Mouse (Mus musculus) limb, embryonic 14.5 days (tissue): ENCODE results near the gene Ccdc158. TPM values are rescaled to one million over a fixed set of nuclear protein-coding genes. Genes with fewer than 3 reads are reported as not detected.
A peak's percentile ranks its signal among the peaks of the same experiment; 100 is the strongest.

Source experiments
- ATAC-seq: fragments of 200-750 bp; cut with Nextera tagmentation; 2 replicates; pipeline ENCODE4 v1.8.0; 2017; ENCODE audit warnings: low read depth, moderate number of reproducible peaks, moderate TSS enrichment; ENCODE audit not compliant: low FRiP score
- DNase-seq: peaks from one replicate; pipeline ENCODE4 v3.0.0-alpha.2; 2015; ENCODE audit warnings: low spot score
- H3K27ac ChIP-seq: fragments of 300-500 bp; sonication (generic); replicated peaks from 2 replicates; pipeline ENCODE4 v1.5.1; 2014; ENCODE audit warnings: low read depth, mild to moderate bottlenecking, low read length, moderate library complexity, mixed read lengths
- H3K27me3 ChIP-seq: fragments of 300-500 bp; sonication (generic); 2 replicates; pipeline ENCODE4 v1.6.1; 2014; ENCODE audit warnings: low read length, mixed read lengths; ENCODE audit not compliant: control insufficient read depth, insufficient read depth
- H3K36me3 ChIP-seq: fragments of 300-500 bp; sonication (generic); 2 replicates; pipeline ENCODE4 v1.6.1; 2014; ENCODE audit warnings: mild to moderate bottlenecking, low read length, moderate library complexity, mixed read lengths; ENCODE audit not compliant: control insufficient read depth, insufficient read depth
- H3K4me1 ChIP-seq: fragments of 300-500 bp; sonication (generic); 2 replicates; pipeline ENCODE4 v1.6.1; 2014; ENCODE audit warnings: antibody characterized with exemption, low read length, mixed read lengths; ENCODE audit not compliant: control insufficient read depth, insufficient read depth
- H3K4me2 ChIP-seq: fragments of 300-500 bp; sonication (generic); replicated peaks from 2 replicates; pipeline ENCODE4 v1.6.1; 2014; ENCODE audit warnings: low read depth, mild to moderate bottlenecking, low read length, moderate library complexity; ENCODE audit not compliant: severe bottlenecking
- H3K4me3 ChIP-seq: fragments of 300-500 bp; sonication (generic); replicated peaks from 2 replicates; pipeline ENCODE4 v1.5.1; 2014; ENCODE audit warnings: low read length
- H3K9ac ChIP-seq: fragments of 300-500 bp; sonication (generic); 2 replicates; pipeline ENCODE4 v1.6.1; 2014; ENCODE audit warnings: mild to moderate bottlenecking, low read depth, low read length, moderate library complexity; ENCODE audit not compliant: severe bottlenecking
- H3K9me3 ChIP-seq: fragments of 300-500 bp; sonication (generic); 2 replicates; pipeline ENCODE4 v1.6.1; 2016; ENCODE audit warnings: low read length; ENCODE audit not compliant: control insufficient read depth
- POLR2A ChIP-seq: fragments of 200-500 bp; IDR thresholded peaks from 2 replicates; pipeline ENCODE4 v1.8.0; 2012; ENCODE audit warnings: inconsistent platforms, mild to moderate bottlenecking, moderate library complexity, borderline replicate concordance; ENCODE audit not compliant: insufficient read depth, insufficient read length; ENCODE audit errors: extremely low read depth
- WGBS: fragments of 180-500 bp; shearing (Covaris S2); extraction: QIAGEN DNeasy Blood & Tissue Kit; methylation state at CpG from one replicate; pipeline ENCODE4 v1.1.7; 2014; 5-methylcytosine and 5-hydroxymethylcytosine counted together
- polyA plus RNA-seq, 2 experiments: library from polyadenylated mRNA; depleted of rRNA in 1 of 2; stranded (reverse) in 1 of 2; unstranded in 1 of 2; fragments of >200 nt; fragmentation: Nextera tagmentation in 1 of 2; extraction: Ambion mirVana in 1 of 2; gene quantifications; 2 replicates each; pipeline versions ENCODE4 v1.2.1 to v1.2.3; 2012 to 2014

Gene Ccdc158
- polyA plus RNA-seq (2012; rRNA removed) (1.8 and 2.0 TPM in 2 replicates), polyA plus RNA-seq (2014; fragmentation: Nextera tagmentation; extraction: Ambion mirVana) (1.5 and 1.6 TPM in 2 replicates)

- Histone ChIP-seq H3K36me3 (no peaks in the 10 kb centered on the region), H3K9me3 (no peaks in the 10 kb centered on the region), H3K4me2 (peak within 1 kb of the TSS; percentile 82), H3K27ac (no peak within 1 kb of the TSS), H3K9ac (peak within 1 kb of the TSS; percentile 51), H3K4me1 (0 out of 2 replicates have a peak, but pooled peaks cover 4% of the 10 kb centered on the region), H3K4me3 (peak within 1 kb of the TSS; percentile 42), H3K27me3 (no peaks in the 10 kb centered on the region)
- peak; percentile 93 for DNase-seq
- no peak for TF ChIP-seq POLR2A
- ATAC-seq: peak; percentile 87
- WGBS: 11% methylated on average over 44 of the region's 55 CpGs
Observed at GRCm38 (mm10) chr5:92674859-92675573, at the start of gene Ccdc158. TSS of gene Ccdc158 (minus strand) at chr5:92675271.

DNA sequence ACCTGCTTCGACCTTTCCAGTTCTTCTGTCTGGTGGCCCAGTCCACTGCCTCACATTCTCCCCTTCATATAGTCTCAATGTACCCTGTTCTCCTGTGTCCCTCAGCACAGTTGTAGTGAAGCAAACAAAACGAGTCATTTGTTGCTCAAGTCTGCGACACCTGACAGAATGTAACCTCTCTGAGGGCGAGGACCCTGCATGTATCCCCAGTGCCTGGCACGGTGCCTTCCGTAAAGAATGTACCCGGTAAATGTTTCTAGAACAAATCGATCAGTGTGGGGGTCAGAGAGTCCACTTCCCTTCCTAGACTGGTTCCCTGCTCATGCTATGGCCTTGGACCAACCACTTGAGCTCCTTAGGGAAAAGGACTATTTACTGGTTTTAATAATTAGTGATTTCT lies 46.5 kb upstream of the Ccdc158 start:
- Histone ChIP-seq H3K36me3 (no peaks in the 10 kb centered on the region), H3K27me3 (no peaks in the 10 kb centered on the region), H3K27ac (no peak overlapping the region), H3K9ac (no peak overlapping the region), H3K9me3 (no peaks in the 10 kb centered on the region), H3K4me1 (no peaks in the 10 kb centered on the region), H3K4me2 (no peak overlapping the region), H3K4me3 (no peak overlapping the region)
- DNase-seq: no peak
- TF ChIP-seq POLR2A: no peak
- WGBS: 85% methylated on average over 8 of the region's 8 CpGs
- no peak for ATAC-seq

GRCm38 (mm10) chr5:92718856-92719255 lies 43.8 kb upstream of the Ccdc158 start:
- DNase-seq: no peak
- H3K9ac ChIP-seq: no peak overlapping the region
- no peak overlapping the region for H3K4me3 ChIP-seq
- H3K4me2 ChIP-seq: no peak overlapping the region
- H3K27ac ChIP-seq: no peak overlapping the region
- no peak for ATAC-seq
- H3K9me3 ChIP-seq: no peaks in the 10 kb centered on the region
- H3K4me1 ChIP-seq: no peaks in the 10 kb centered on the region
- 77% methylated on average over 2 of the region's 3 CpGs for WGBS
- H3K27me3 ChIP-seq: no peaks in the 10 kb centered on the region
- TF ChIP-seq POLR2A: no peak
- no peaks in the 10 kb centered on the region for H3K36me3 ChIP-seq

GRCm38 (mm10) chr5:92717666-92718360 lies 42.7 kb upstream of the Ccdc158 start:
- no peaks in the 10 kb centered on the region for H3K9me3 ChIP-seq
- DNase-seq: no peak
- TF ChIP-seq POLR2A: no peak
- 70% methylated on average over 3 of the region's 3 CpGs for whole genome bisulfite sequencing
- no peak for ATAC-seq
- no peaks in the 10 kb centered on the region for H3K36me3 ChIP-seq
- H3K4me1 ChIP-seq: peaks cover 2% of the 10 kb centered on the region; the same call in 1 of the 2 replicates
- H3K4me2 ChIP-seq: no peak overlapping the region
- no peak overlapping the region for H3K9ac ChIP-seq
- H3K27ac ChIP-seq: no peak overlapping the region
- no peaks in the 10 kb centered on the region for H3K27me3 ChIP-seq
- no peak overlapping the region for H3K4me3 ChIP-seq

- Histone ChIP-seq H3K27ac (no peak overlapping the region), H3K9me3 (no peaks in the 10 kb centered on the region), H3K4me3 (no peak overlapping the region), H3K4me1 (peaks cover 13% of the 10 kb centered on the region), H3K9ac (no peak overlapping the region), H3K27me3 (no peaks in the 10 kb centered on the region), H3K36me3 (no peaks in the 10 kb centered on the region), H3K4me2 (no peak overlapping the region)
- no peak for TF ChIP-seq POLR2A
- DNase-seq (no peak), ATAC-seq (no peak)
- WGBS: 73% methylated on average over 2 of the region's 2 CpGs
Observed at GRCm38 (mm10) chr5:92715890-92716289, 40.8 kb upstream of the Ccdc158 start.
